Mouse (Mus musculus): Measurements from ENCODE around the gene Cntfr.

DNA sequence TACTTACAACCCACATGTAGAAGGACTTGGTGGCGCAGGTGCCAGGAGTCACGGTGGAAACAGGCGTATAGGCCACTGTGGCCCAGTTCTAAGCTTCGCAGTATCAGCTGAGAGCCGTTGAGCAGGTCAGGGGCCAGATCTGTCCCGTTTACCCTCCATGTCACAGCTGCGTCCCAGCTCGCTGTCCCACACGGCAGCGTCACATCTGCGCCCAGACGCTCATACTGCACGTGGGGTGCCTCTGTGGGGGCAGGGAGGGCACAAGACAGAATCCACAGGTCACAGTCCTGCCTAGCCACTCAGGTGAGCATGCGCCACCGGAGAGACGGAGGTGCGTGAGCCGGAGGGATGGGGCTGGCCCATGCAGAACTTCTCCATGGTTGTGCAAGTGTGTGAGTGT, 26.1 kb downstream of the Cntfr start:
- TF ChIP-seq POLR2A (IDR thresholded peaks at IDR 0.05; ENCODE audit: control insufficient read depth, extremely low read depth, insufficient read depth, low read length, poor library complexity), result no peak
- no peak for TF ChIP-seq CTCF (IDR thresholded peaks at IDR 0.05; ENCODE audit: borderline replicate concordance, control insufficient read depth, extremely low read depth, insufficient read depth, low read length, poor library complexity)

All from thymus, adult 2 months (tissue).